Mouse (Mus musculus): ENCODE results near the gene Gpalpp1. TPM values are rescaled to one million over a fixed set of nuclear protein-coding genes. Genes with fewer than 3 reads are reported as not detected.

Gene Gpalpp1
- polyA plus RNA-seq, 1 experiment from 2014 or later, result 9.5 TPM

DNA sequence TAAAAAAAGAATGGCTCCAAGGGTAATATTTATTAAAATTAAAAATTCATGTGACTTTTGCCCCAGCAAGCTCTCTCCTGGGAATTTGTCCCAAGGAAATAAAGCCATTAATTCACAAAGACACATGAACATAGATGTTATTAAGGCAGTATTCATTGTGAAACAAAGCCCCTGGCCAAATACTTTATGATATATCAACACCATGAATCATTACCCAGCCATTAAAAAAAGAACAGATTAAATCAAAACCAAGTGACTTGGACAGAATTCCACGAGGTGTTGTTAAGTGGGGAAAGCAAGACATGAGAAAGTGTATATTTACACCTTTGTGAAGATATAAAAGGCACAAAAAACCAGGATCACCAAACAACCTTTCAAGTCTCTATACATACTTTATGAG lies 43.3 kb downstream of the Gpalpp1 start:
- Histone ChIP-seq H3K9ac (replicated peaks) (no peak overlapping the region), H3K4me2 (no peak overlapping the region), H3K4me1 (peaks cover 9% of the 10 kb centered on the region; the same call in 1 of the 2 replicates), H3K36me3 (no peaks in the 10 kb centered on the region), H3K27ac (replicated peaks) (no peak overlapping the region), H3K4me3 (replicated peaks) (no peak overlapping the region), H3K27me3 (replicated peaks) (no peaks in the 10 kb centered on the region), H3K9me3 (replicated peaks) (no peaks in the 10 kb centered on the region)
- WGBS, result 27% methylated on average over 1 of the region's 1 CpGs
- no peak for ATAC-seq (ENCODE audit: low FRiP score)

DNA sequence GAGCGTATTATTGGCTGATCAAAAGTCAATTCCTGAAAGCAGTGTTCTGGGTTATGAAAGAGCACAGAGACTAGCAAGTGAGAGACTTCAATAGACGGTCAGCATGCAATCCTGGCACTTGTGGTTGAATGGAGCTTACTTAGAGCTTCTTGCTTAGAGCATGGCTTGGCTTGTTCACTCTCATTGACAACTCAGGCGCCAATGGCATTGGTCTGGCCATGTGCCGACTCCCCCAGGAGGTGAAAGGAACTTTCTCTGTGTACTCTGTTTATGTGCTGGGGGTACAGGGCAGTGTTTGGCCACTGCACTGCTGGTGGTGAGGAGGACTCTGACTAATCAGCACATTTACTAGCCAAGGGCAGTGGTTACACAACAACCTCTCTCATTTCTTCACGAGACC lies 51.1 kb downstream of the Gpalpp1 start:
- ATAC-seq (ENCODE audit: low FRiP score), result no peak

DNA sequence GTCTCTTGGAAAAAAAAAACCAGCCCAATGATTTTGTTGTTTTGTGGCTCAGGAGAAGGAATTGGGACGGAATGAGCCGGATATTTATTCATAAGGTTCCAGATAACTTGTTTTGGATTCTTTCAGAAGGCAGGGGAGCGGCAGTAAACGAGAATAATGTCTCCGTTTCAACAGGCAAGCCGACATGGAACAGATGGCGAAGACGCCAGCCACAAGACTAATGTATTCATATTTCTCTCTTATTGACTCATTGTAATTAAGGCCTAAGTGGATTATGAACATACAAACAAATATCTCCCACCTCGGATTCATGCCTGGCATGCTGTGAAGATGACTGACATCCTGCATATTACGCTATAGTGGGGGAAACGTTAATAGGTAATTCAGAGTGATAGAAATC lies 56.8 kb downstream of the Gpalpp1 start:
- Histone ChIP-seq H3K4me2 (no peak overlapping the region), H3K27me3 (replicated peaks) (no peaks in the 10 kb centered on the region), H3K4me3 (replicated peaks) (no peak overlapping the region), H3K4me1 (peaks cover 5% of the 10 kb centered on the region; the same call in 1 of the 2 replicates), H3K9me3 (replicated peaks) (no peaks in the 10 kb centered on the region), H3K9ac (replicated peaks) (no peak overlapping the region), H3K36me3 (no peaks in the 10 kb centered on the region), H3K27ac (replicated peaks) (no peak overlapping the region)
- 51% methylated on average over 11 of the region's 11 CpGs for WGBS
- ATAC-seq (ENCODE audit: low FRiP score), result no peak

More for the DNA sequence above, 51.1 kb downstream of the Gpalpp1 start:
- H3K4me1 ChIP-seq, result peaks cover under 1% of the 10 kb centered on the region; the same call in 1 of the 2 replicates
- no peaks in the 10 kb centered on the region for H3K9me3 ChIP-seq (replicated peaks)
- no peak overlapping the region for H3K27ac ChIP-seq (replicated peaks)
- no peaks in the 10 kb centered on the region for H3K36me3 ChIP-seq
- WGBS, result 78% methylated on average over 5 of the region's 5 CpGs
- H3K4me2 ChIP-seq, result no peak overlapping the region
- H3K4me3 ChIP-seq (replicated peaks), result no peak overlapping the region
- no peak overlapping the region for H3K9ac ChIP-seq (replicated peaks)
- no peaks in the 10 kb centered on the region for H3K27me3 ChIP-seq (replicated peaks)

DNA sequence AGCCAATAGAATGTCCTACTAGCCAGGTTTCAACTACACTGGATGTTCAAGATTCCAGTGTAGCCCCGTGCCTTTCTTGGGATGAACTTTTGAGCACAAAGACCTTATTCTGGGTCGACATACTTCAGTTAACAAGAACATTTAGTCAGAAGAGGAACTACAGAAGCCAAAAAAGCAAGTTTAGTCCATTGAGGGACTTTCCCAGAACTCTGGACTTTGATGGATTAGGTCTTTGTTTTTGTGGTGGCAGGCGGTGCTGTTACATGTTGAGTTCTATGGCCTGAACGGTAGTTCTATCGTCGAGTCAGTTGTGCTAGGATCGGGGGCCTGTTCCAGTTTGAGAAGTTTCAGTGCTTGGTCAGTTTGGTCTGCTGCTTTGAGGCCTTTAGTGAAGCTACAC lies 58.6 kb downstream of the Gpalpp1 start:
- Histone ChIP-seq H3K36me3 (no peaks in the 10 kb centered on the region), H3K9me3 (replicated peaks) (no peaks in the 10 kb centered on the region), H3K4me3 (replicated peaks) (no peak overlapping the region), H3K4me1 (peaks cover 5% of the 10 kb centered on the region; the same call in 1 of the 2 replicates), H3K9ac (replicated peaks) (no peak overlapping the region), H3K4me2 (no peak overlapping the region), H3K27ac (replicated peaks) (no peak overlapping the region), H3K27me3 (replicated peaks) (no peaks in the 10 kb centered on the region)
- no peak for ATAC-seq (ENCODE audit: low FRiP score)
- 81% methylated on average over 7 of the region's 7 CpGs for WGBS

DNA sequence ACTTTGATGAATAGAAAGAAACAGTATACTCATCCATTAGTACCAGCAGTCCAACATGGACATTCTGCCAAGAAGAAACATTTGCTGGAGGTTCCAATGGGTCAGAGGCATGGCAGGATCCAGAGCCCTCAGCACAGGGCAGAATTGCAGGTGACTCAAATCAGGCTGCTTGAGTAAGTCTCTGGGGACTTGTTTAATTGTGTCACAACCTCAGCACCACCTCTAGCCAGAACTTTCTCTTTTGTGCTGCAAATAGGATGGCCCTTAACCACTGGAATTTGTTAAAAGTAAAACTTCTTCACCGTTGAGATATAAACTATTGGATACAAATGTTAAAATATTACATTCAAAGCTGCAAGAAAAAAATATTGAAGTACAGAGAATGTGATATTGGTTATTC lies 64.8 kb downstream of the Gpalpp1 start:
- Histone ChIP-seq H3K4me1 (0 out of 2 replicates have a peak, but pooled peaks cover 4% of the 10 kb centered on the region), H3K4me2 (no peak overlapping the region), H3K27ac (replicated peaks) (no peak overlapping the region), H3K36me3 (no peaks in the 10 kb centered on the region), H3K4me3 (replicated peaks) (no peak overlapping the region), H3K27me3 (replicated peaks) (no peaks in the 10 kb centered on the region), H3K9ac (replicated peaks) (no peak overlapping the region), H3K9me3 (replicated peaks) (no peaks in the 10 kb centered on the region)
- no peak for ATAC-seq (ENCODE audit: low FRiP score)
- 38% methylated on average over 1 of the region's 1 CpGs for WGBS

DNA sequence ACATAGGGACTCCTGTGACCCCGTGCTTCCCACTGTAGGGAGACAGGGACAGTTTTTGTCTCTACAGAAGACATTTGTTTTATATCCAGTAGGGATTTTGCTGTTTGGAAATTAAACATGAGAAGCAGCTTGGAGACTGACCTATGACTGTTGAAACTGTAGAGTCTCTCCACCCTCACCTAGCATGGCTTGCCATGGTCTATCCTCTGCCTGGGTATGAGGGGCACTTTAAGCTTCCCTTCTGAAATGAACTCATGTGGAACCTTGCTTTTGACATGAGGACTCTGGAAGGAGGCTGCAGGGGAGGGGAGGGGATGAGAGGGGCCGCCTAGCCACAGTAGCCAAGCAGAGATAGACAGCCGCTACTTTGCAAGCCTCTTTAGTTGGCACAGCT lies 66.4 kb downstream of the Gpalpp1 start:
- no peak overlapping the region for H3K27ac ChIP-seq (replicated peaks)
- no peak overlapping the region for H3K4me2 ChIP-seq
- no peaks in the 10 kb centered on the region for H3K27me3 ChIP-seq (replicated peaks)
- 65% methylated on average over 3 of the region's 3 CpGs for WGBS
- no peak for ATAC-seq (ENCODE audit: low FRiP score)
- H3K36me3 ChIP-seq, result no peaks in the 10 kb centered on the region
- H3K4me1 ChIP-seq, result 0 out of 2 replicates have a peak, but pooled peaks cover 4% of the 10 kb centered on the region
- no peak overlapping the region for H3K4me3 ChIP-seq (replicated peaks)
- H3K9ac ChIP-seq (replicated peaks), result no peak overlapping the region
- H3K9me3 ChIP-seq (replicated peaks), result no peaks in the 10 kb centered on the region

DNA sequence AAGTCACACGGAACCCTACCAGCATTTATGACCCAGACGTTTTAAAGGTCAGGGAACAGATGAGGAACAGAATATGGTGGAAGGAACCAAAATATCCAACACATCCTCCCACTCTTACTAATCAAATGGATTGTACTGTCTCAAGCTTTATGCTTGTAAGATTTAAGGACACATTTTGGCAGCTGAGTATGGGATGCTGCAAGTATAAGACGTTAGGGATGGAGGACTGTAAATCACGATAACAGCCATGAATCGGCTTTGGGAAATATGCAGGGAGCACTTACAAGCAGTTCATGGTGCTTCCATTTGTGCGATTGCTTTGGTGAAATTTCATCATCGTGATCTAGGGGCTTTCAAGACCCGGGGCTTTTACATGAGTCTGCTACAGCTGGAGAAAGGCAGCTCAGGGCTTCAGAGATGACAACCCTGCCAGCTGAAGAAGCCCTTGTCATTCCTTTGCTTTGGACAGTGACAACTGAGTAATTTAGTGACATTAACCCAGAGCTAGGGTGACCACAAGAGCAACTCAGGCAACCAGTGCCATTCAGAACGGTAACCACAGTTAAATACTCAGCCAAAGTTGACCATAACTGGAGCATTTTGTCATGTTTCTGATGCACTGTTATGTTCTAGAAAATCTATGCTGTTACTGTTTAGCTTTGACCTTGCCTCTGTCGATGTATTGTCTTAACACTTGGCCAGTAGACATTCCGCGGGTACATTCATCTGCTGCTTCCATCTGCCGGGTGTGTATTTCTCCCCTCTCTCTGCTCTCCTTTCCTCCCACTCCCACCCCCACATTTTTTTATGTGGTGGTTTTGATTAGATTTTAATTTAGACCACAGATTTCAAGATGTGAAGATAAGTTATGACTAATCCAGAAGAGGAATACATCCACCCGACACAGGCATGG lies 67.1 kb downstream of the Gpalpp1 start:
- H3K36me3 ChIP-seq, result no peaks in the 10 kb centered on the region
- 80% methylated on average over 14 of the region's 14 CpGs for WGBS
- no peaks in the 10 kb centered on the region for H3K27me3 ChIP-seq (replicated peaks)
- no peak overlapping the region for H3K9ac ChIP-seq (replicated peaks)
- no peak overlapping the region for H3K27ac ChIP-seq (replicated peaks)
- no peak overlapping the region for H3K4me3 ChIP-seq (replicated peaks)
- no peaks in the 10 kb centered on the region for H3K9me3 ChIP-seq (replicated peaks)
- 0 out of 2 replicates have a peak, but pooled peaks cover 4% of the 10 kb centered on the region for H3K4me1 ChIP-seq
- H3K4me2 ChIP-seq, result no peak overlapping the region
- no peak for ATAC-seq (ENCODE audit: low FRiP score)

Other genes with a start within 250 kb of the Gpalpp1 start
- gene Kctd4, start 155.8 kb downstream of the Gpalpp1 start, polyA plus RNA-seq (2015; fragmentation: Nextera tagmentation; extraction: Ambion mirVana), result 10.4 and 10.8 TPM in 2 replicates
- gene Gtf2f2, start 99.9 kb downstream of the Gpalpp1 start, polyA plus RNA-seq (2015; fragmentation: Nextera tagmentation; extraction: Ambion mirVana), result 37.1 and 37.4 TPM in 2 replicates
- gene Nufip1, start 131 bp upstream of the Gpalpp1 start, polyA plus RNA-seq (2015; fragmentation: Nextera tagmentation; extraction: Ambion mirVana), result 12.1 and 14.1 TPM in 2 replicates

Data from neural tube, embryonic 15.5 days (tissue).